Mouse (Mus musculus) T-helper 1 cell (primary cell): ENCODE results near the gene Elovl5.
"Not testable (repeated sequence)": the region's sequence is repeated elsewhere in the genome, so short reads cannot be mapped to it uniquely, and the experiment has no call there.

Experiments
- in situ Hi-C: fragments of 300-600 bp; cut with MboI, MseI; formaldehyde crosslinking; loops from one replicate; pipeline ENCODE4 v1.15.1; 2025; ENCODE audit warnings: high pct_unique_total_duplicates

The Elovl5 gene

DNA sequence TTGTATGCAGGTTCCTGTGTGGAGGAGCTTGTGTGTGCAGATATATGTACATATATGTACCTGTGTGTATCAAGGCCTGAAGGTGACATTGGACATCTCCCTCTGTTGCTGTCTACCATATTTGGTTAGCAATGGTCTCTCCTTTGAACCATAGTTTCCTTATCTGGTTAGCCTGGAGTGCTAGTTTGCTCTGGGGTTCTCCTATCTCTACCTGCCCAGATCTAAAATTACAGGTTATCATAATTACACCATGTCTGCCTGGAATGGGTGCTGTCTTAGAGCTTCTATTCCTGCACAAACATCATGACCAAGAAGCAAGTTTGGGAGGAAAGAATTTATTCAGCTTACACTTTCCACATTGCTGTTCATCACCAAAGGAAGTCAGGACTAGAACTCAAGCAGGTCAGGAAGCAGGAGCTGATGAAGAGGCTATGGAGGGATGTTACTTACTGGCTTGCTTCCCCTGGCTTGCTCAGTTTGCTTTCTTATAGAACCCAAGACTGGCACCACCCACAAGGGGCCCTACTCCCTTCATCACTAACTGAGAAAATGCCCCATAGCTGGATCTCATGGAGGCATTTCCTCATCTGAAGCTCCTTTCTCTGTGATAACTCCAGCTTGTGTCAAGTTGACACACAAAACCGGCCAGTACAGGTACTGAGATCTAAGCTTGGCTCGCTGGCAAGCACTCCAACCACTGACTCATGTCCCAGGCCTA is 76.5 kb downstream of the Elovl5 start:
- in situ Hi-C loops = not testable (repeated sequence)

DNA sequence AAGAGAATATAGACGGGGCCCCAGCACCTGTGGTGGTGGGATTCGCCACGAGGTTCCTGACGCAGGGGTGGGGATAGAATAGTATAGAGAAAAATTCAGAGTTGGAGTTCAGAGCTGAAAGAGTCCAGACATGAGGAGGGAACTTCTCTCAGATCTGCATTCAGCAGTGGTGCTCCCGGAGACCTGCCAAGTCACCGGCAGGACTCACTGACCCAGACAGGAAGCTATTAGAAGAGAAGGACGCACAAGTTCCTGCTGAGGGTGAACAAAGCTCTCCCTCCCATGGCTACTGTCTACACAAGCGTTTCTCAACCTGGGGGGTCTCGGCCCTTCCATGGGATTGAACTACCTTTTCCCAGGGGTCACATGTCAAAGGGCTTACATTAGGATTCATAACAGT is 78.1 kb downstream of the Elovl5 start:
- in situ Hi-C loops = no loop called here

DNA sequence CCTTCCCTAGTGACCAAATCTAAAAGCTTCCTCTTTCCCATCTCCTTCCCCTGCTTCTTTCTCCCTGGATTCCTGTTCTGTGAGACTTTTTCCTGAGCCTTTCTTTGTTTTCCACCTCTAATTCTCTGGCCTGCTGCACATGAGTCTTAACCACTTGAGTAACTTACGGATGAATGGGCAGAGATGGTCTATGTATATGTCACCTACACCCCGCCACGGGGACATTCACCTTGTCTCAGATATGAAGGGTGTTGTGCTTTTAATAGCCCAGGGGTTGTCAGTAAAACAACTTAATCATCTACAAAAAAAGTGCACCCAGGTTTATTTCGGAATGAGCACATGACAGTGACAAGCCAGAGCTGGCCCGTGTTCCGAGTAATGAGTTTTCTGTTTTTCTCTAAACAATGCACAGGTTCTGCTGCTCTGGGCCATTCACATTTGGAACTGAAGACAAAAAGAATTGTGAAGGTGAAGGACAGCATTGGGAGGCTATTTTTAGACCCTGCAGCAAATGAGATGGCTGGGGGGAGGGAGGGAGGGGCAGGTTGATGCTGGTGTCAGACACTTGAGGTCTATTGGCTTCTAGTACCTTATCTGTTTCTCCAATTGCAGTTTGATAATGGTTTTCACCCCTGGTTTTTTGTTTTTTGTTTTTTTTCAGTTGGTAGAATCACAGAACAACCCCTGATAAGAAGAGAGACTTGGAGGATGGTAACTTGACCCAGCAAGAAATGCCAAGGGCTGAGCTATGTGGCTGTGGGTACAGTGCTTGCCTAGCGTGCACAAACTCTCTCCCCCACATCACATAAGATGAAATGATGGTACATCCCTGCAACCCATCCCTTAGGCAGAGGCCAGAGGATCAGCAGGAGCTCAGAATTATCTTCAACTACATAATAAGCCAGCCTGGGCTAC is 83.7 kb downstream of the Elovl5 start:
- in situ Hi-C loops = no loop called here

- in situ Hi-C loops = no loop called here
Observed at GRCm38 (mm10) chr9:78003278-78003677, 86.1 kb downstream of the Elovl5 start.

GRCm38 (mm10) chr9:78005481-78005880 is 88.3 kb downstream of the Elovl5 start:
- in situ Hi-C loops = no loop called here

GRCm38 (mm10) chr9:78006209-78007001 is 89.2 kb downstream of the Elovl5 start:
- in situ Hi-C loops = no loop called here

- in situ Hi-C loops = no loop called here
Observed at GRCm38 (mm10) chr9:78009382-78009781, 92.2 kb downstream of the Elovl5 start.

DNA sequence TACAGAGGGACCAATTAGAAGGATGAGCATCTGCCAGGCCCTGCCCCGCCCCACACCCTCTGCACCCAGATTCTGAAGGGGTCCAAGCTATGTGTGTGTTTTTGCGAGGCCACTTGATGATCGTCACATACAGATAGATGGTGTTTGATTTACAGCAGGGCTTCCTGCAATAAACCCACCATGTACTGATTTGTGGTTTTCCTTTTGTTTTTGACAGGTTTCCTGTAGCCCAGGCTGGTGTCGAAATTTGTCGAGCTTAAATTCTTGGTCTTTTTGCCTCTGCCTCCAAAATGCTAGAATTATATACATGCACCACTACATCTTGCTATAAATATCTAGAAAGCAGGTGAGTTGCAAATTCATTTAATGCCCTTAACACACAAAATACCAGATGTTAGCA is 93.0 kb downstream of the Elovl5 start:
- in situ Hi-C loops = loop anchor here (5.0 kb wide), 1 partner anchor 203 kb away; no protein-coding TSS in a partner anchor

DNA sequence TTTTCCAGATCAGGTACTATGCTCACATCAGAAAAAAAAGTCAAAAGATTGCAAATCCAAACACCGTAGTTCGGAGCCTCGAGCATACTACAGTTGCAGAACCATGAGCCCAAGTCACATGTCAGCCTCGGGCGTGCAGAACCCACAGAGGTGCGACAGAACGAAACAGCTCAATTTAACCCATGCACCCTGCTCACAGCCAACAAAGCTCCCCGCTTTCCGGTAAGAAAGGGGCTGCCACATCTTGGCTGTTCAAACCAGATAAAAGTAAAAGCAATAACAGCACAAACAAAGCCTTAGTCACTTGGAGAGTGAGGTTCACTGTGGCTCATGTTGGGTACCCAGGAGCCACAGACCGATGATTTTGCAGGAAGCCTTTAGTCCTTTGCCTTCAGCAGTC is 93.5 kb downstream of the Elovl5 start:
- in situ Hi-C loops = loop anchor here (5.0 kb wide), 1 partner anchor 203 kb away; no protein-coding TSS in a partner anchor

DNA sequence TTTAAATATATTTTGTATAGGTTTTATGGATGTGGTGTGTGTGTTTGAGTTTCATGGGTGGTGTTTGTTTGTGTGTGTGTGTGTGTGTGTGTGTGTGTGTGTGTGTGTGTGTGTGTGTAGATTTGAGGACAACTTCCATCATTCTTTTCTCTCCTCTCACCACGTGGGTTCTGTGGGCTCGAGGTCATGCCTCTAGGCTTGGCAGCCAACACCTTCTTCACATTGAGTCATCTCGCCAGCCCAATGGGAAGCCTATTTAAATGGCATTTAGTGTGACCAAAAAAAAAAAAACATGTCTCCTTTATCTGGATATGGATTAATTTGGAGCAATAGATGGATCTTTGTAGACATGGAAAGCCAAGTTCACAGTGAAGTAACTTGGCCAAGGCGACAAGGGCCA is 94.9 kb downstream of the Elovl5 start:
- in situ Hi-C loops = loop anchor here (5.0 kb wide), 1 partner anchor 205 kb away; no protein-coding TSS in a partner anchor

DNA sequence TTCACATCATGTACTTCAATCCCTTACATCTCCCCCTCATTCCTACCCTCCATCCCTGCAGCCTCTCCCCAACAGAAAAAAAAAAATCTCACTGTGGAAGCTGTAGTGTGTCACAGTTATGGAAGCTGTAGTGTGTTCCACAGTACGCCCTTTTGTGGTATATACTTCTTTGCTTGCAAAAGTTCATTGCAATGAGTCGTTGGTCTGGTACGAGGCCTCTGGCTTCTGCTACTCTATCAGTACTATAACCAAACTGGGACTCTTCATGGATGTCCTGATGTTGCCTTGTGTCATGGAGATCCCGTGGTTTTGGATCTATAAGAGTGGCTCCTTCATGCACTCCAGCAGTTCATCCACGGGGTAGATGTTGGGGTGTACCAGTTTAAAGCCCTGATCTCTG is 95.5 kb downstream of the Elovl5 start:
- in situ Hi-C loops = loop anchor here (5.0 kb wide), 1 partner anchor 205 kb away; no protein-coding TSS in a partner anchor

DNA sequence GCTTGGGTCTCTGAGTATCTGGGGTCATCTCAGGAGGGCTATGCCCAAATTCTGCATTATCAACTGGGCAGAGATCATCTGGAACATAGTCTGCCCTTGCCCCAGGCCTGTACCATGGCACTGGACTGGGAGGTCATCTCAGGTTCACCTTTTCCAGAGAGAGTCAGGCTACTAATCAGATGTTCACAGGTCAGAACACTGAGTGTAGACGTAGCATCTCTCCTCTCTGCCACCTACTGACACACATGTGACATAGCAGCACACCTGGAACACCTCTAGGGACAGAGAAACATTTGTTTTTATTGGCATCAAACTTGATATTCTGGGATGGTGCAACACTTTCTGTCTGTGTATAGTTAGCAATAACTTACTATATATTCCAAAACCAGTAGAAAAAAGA is 96.6 kb downstream of the Elovl5 start:
- in situ Hi-C loops = loop anchor here (5.0 kb wide), 1 partner anchor 207 kb away; no protein-coding TSS in a partner anchor

- in situ Hi-C loops = no loop called here
Observed at GRCm38 (mm10) chr9:78015816-78016215, 98.7 kb downstream of the Elovl5 start.

DNA sequence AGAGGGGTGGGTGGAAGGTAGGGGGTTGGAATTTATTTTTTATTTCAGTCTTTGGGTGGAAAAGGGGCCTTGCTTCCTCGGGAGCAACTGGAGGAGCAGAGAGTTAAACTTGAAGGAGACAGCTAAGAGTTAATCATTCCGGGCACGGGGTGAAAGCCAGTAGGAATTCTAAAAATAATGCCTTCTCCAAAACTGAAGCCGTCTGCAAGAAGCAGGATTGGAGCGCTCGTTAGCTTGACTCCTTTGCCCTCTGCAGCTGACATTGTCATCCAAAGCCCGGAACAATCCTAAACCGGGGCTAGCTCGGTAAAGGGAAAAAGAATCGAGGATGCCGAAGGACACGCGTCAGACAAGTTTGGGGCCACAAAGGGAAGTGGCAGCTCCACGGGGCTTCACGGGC is 99.1 kb downstream of the Elovl5 start:
- in situ Hi-C loops = no loop called here

GRCm38 (mm10) chr9:78021256-78021655 is 104.1 kb downstream of the Elovl5 start:
- in situ Hi-C loops = no loop called here

GRCm38 (mm10) chr9:78022187-78022945 is 105.2 kb downstream of the Elovl5 start:
- in situ Hi-C loops = no loop called here

DNA sequence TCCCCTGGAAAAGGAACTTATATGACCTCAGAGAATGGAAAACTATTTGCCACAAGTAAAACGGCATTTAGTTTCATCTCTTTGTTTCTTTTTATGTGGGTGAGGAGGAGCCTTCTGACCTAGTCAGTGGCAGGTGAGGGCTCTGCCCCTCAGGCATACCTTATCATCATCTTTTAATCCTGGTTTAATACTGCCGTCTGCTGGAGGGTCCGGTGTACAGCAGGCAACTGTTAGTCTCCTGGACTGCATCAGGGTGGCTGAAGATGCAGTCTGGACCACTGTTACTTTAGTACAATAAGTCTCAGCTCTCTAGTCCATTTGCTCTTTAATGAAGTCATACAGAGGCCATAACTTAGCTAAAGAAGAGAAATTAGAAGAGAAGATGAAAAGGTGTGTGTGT is 107.7 kb downstream of the Elovl5 start:
- in situ Hi-C loops = no loop called here

DNA sequence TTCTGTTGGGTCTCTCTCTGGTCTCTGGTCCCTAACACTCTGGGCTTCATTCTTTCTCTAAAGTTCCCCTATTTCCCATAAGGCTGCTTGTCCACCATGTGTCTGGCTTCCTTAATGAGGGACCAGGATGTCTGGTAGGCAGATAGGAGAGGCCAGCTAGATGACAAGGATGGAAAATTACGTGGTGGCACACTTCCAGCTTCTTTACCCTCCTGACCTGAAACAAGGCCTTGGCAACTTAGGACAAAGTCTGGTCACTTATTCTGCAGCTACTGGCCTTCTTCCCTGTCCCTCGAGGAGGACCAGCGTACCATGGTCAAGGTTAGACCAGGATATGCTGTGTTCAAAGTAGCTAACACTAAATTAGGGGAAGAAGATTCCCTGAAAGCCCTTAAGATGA is 109.9 kb downstream of the Elovl5 start:
- in situ Hi-C loops = no loop called here

DNA sequence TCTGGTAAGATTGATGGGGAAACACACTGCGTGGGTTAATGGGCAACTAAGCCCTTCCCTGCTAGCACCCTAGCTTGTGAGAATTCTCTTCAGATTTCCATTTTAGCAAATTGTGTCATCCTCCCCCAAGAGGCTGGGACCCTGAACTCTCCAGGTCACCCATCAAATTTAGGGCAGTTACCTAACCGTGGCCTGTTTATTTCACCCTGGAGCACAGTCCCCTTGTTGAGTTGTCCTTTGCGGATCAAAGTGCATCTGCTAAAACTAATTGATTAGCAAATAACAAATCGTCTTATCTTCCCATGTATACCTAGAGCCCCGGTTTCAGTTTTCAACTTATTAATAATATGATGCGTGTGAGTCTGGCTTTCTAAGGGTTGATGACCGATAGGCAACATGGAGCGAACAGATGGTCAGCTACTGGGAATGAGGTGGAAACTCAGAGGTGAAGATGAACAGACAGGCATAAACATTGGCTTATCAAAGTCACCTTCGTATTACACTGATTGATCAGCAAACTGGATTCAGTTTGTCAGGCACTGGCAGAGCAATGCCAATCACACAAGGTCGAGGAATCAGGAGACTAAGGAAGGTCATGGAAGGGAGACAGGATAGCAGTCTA is 113.8 kb downstream of the Elovl5 start:
- in situ Hi-C loops = loop anchor here (10.0 kb wide), 1 partner anchor 226 kb away; no protein-coding TSS in a partner anchor

GRCm38 (mm10) chr9:78032930-78033329 is 115.8 kb downstream of the Elovl5 start:
- in situ Hi-C loops = loop anchor here (10.0 kb wide), 1 partner anchor 228 kb away; no protein-coding TSS in a partner anchor
